Mouse (Mus musculus): ENCODE results near the gene Tubb2a. TPM values are rescaled to one million over a fixed set of nuclear protein-coding genes. Genes with fewer than 3 reads are reported as not detected.

Tubb2a gene
- 41.7 TPM for polyA plus RNA-seq (2017; shearing (Covaris generic))

DNA sequence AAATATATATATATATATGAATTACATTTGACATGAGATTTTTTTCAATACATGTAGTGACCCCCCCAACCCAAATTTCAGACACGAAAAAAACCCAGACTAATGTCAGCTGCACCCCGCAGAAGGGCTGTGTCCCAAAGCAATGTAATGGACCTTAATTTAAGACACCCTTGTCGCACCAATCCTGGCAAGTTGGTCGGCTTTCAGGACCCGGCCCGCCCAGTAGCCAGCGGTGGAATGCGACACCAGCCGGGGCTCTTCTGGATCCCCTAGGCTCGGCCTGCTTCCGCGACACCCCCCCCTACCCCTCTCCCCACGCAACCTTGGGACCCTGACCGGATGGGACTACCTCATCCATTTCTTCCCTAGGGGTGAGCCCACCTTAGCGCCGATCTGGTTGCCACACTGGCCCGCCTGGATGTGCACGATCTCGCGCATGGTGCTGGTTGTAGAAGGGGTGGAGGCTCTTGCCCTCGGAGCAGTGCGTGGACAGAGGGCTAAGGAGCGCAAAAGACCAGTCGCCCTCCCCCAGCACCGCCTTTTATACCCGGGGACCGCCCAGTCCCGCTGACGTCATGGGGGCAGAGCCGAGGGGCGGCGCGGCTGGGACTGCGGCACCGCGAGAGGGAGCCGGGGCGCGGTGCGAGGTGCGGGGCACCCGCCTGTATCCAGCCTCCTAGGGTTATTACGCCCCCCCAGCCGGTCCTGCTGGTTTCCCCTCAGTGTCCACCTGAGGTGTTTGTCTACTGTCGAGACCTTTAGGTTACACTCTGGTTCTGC lies at the start of gene Tubb2a:
Gene Tubb2a (minus strand): TSS at position 516 of the 780 bp plus-strand sequence.

DNA sequence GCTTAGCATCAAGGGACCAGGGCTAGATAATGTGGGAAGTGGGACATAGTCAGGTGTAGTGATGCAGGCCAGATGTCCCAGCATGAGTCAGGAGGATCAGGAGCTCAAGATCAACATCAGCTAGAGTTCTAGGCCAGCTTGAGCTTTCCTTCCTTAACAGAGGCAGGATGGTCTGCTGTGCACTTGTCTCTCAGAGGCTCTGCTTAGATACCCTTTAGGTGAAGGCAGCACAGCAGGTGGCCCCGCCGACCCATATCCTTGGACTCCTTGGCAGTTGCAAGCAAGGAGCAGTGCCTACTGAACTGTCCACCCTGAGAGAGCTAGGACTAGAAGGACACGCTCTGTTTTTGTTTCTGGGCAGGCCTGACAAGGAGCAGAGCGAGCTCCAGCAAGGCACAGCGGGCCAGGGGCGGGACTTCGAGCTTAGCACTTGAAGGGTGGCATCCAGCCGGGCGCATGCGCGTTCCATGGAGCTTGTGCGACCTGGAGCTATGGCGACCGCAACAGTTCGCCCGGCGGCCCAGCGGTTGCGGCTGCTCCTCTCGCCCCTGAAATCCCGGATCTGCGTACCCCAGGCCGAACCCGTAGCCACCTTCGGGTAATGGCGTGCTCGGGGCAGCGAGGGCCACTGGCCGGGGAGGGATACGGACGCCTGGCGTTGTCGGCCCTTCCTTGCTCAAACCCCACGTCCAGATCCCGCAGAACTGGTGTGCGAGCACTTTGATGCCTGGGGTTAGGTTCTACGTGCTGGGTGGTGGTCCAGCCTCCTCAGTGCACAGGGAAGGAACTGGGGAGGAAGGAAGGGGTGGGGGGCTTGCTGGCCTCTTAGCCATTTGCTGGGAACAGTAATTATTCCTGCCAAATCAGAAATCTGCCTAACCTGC lies 40.4 kb downstream of the Tubb2a start, which contains the start of gene Bphl:
Gene Bphl (plus strand): TSS at position 426 of the 884 bp plus-strand sequence.

Other genes with a start within 250 kb of the Tubb2a start
- gene Serpinb6e, start 234.6 kb downstream of the Tubb2a start, polyA plus RNA-seq (2017; shearing (Covaris generic)), result not detected
- gene Serpinb6c, start 172.3 kb downstream of the Tubb2a start, polyA plus RNA-seq (2017; shearing (Covaris generic)), result not detected
- gene Nqo2, start 113.3 kb downstream of the Tubb2a start, polyA plus RNA-seq (2017; shearing (Covaris generic)), result 9.1 TPM
- gene Ripk1, start 75.6 kb downstream of the Tubb2a start, polyA plus RNA-seq (2017; shearing (Covaris generic)), result 70.0 TPM
- 54.1 TPM for gene Serpinb6a, start 75.2 kb downstream of the Tubb2a start, polyA plus RNA-seq (2017; shearing (Covaris generic))
- gene Bphl, start 40.4 kb downstream of the Tubb2a start, polyA plus RNA-seq (2017; shearing (Covaris generic)), result 44.8 TPM
- 3.4 TPM for gene Tubb2b, start 52.5 kb upstream of the Tubb2a start, polyA plus RNA-seq (2017; shearing (Covaris generic))
- gene Psmg4, start 85.0 kb upstream of the Tubb2a start, polyA plus RNA-seq (2017; shearing (Covaris generic)), result 72.6 TPM

All from CD4-positive, CD25-positive, alpha-beta regulatory T cell (primary cell).